Mouse (Mus musculus): Measurements from ENCODE around the gene Npm3.

Npm3 gene

DNA sequence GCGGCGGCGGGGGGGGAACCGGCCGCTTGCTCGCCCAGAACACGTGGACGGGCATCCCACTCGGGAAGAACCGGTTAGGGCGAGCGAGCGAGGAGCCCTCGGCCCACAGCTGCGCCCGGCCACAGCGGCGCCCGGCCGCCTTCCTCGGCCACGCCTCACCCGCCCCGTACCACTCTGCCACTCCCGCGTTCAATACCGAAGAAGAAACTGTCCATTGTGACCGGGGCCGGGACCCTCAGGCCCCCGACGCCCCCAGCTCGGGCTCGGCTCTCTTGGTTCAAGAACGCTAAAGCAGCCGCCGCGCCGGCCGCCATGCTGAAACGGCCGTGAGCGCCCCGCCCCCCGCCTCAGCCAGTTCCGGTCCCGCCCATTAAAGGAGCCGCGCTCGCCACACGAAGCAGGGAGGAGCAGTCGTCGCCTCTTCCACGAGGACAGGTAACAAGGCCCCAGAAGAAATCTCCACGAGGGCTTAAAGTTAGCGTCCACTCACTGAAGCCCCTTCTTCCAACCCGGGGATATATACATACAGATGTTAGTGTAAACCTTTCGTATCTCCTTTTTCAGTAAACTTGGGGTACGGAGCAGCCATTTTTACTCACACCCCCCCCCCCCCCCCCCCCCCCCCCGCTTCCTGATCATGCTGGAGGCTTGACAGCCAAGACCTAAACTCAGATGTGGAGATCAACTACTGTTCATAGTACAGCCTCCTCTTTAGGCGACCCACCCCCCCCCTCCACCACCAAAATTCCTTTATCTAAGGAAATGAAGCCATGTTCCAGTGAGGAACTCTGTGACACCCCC lies at the start of gene Npm3:
Npm3 (minus strand) TSS at position 349 of the 801 bp plus-strand sequence.
- DNase-seq = peak; percentile 91 to 92

- DNase-seq = no peak
These were observed 47.5 kb upstream of the Npm3 start for GRCm38 (mm10) chr19:45796879-45797278.

DNA sequence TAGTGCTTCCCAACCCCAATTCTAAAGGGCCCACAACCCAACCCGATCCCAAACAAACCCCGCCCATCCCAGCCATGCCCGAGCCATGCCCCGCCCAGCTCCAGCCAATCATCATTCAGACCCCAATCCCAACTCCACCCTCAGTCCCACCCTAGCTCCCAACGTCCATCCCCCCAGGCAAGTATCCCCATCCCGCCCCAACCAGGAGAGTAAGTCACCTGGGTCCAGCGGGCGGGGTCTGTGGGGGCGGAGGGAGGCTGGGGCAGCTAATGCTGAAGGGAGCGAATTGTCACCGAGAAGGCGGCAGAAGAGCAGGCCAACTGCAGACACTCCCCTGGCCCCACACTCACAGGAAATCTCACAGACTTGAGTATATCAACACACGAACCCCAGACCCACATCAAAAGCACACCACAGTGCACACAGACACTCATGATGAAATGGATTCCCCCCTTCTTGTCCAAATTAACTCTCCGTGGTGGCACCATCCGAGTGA lies 46.7 kb upstream of the Npm3 start:
- DNase-seq = no peak

DNA sequence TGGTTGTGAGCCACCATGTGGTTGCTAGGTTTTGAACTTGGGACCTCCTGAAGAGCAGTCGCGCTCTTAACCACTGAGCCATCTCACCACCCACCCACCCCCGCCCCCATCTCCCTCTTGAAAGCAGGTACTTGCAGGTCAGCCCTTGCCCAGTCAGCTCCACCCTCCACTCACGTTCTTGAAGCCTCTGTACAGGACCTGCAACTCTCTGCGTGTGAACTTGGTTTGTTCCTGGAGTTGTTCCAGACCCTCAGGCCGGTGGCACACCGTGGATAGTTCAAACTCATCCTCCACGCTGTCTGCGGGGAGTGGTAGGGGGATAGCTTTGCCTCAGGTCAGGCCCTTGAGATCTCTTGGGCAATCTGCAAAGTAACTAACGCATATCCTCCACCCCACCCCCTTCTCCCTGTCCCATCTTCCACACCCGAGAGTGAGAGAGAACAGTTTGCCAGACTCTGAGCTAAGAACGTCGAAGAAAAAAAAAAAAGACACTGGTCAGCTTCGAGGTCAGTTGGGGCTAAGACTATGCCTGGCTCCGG lies 46.1 kb upstream of the Npm3 start:
- DNase-seq = no peak

GRCm38 (mm10) chr19:45794718-45795117 lies 45.3 kb upstream of the Npm3 start:
- no peak for DNase-seq

DNA sequence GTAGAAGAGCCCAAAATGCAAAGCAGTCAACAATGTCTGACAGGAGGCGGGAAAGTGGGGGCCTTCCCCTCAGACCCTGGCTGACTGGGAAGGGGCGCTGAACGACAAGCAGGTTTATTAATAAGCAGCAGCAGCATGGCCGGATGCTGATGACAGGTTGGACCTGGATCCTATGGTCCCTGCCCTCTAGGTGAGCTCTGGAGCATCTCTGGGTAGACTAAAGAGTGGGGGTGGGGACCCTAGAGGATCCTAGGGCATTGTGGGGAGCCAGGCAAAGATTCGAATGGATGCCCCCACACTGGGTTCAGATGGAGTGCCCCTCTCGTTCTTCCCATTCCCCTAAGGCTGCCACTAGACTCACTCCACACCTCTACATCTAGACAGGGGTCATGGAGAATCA lies 43.0 kb upstream of the Npm3 start:
- no peak for DNase-seq

DNA sequence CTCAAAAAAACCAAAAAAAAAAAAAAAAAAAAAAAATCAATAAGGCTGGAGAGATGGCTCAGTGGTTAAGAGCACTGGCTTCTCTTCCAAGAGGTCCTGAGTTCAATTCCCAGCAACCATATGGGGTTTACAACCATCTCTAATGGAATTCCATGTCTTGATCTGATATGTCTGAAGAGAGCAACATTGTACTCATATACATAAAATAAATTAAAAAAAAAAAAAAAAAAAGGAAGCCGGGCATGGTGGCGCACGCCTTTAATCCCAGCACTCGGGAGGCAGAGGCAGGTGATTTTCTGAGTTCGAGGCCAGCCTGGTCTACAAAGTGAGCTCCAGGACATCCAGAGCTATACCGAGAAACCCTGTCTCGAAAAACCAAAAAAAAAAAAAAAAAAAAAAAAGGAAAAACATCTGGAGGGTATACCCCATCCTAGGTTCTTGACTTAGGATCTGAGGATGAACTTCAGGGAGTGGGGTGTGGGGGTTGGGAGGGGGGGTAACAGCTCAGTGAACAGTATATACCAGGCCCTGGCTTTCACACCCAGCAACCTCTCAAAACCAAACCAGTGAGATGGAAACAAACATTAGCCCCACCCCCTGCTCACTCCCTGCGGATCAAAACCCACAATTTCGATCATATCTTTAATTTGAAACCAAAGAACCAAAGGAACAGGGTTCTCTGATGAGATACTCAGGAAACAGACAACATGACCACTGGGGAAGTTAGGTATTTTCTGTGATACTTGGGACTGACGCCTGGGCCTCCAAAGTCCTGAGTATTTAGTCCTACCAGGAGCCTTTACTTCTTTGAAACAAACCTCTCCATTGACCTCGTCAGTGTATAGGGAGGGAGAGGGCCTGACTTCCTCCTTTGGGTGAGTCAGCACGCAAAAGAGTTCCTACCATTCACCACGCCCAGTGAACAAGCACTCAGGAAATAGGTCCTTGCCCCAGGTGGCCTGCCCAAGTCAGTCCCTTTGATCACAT lies 40.8 kb upstream of the Npm3 start:
- peak; percentile 42 to 53 for DNase-seq

GRCm38 (mm10) chr19:45789365-45789764 lies 40.0 kb upstream of the Npm3 start:
- DNase-seq = no peak

DNA sequence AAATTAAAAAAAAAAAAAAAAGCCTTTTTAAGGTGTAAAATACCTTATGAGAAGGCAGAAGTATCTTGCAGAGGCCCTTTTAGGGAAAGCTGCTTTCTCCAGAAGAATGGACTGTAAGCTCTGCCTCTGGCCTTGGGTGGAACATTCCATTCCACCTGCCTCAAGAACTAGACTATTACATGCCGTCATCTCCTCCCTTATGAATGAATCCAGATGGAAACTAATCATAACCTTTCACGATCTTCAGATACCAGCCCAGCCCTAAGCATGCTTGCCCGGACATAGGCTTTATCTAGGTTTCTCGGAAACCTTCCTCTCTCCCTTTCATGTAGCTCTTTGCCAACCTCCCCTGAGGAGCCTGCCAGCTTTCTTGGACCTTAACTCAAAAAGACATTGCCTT lies 38.9 kb upstream of the Npm3 start:
- DNase-seq = no peak

DNA sequence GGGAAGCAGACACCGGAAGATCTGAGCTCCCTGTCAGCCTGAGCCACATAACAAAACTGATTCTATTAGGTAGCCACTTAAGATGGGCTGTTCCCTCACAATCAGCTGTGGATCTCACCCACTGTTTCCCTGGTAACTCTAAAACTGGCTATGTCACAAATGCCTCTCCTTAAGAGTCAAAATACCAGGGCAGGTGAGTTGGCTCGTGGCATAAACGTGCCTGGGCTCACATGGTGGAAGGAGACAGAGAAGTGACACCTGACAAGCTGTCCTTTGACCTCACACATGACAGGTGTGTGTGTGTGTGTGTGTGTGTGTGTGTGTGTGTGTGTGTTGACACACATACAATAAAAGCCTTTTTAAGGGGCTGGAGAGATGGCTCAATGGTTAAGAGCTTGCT lies 38.1 kb upstream of the Npm3 start:
- no peak for DNase-seq

DNA sequence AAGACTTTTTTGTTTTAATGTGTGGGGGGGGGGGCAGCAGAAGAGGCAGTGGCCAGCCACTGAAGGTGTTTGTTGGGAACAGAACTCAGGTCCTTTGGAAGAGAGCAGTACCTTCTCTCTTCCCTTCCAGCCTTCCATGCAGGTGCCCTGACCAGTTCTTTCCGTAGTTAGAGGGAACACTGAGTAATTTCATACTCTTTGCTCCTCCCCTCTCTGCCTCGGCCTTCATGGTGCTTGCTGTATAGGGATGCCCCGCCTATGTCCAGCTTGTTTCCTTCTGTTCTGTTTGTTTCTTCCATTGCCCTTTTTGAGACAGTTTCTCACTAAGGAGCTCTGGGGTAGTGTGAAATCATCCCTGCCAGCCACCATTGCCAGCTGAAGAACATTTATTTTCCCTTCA lies 36.1 kb upstream of the Npm3 start:
- no peak for DNase-seq

GRCm38 (mm10) chr19:45783933-45784576 lies 34.7 kb upstream of the Npm3 start:
- DNase-seq = no peak

DNA sequence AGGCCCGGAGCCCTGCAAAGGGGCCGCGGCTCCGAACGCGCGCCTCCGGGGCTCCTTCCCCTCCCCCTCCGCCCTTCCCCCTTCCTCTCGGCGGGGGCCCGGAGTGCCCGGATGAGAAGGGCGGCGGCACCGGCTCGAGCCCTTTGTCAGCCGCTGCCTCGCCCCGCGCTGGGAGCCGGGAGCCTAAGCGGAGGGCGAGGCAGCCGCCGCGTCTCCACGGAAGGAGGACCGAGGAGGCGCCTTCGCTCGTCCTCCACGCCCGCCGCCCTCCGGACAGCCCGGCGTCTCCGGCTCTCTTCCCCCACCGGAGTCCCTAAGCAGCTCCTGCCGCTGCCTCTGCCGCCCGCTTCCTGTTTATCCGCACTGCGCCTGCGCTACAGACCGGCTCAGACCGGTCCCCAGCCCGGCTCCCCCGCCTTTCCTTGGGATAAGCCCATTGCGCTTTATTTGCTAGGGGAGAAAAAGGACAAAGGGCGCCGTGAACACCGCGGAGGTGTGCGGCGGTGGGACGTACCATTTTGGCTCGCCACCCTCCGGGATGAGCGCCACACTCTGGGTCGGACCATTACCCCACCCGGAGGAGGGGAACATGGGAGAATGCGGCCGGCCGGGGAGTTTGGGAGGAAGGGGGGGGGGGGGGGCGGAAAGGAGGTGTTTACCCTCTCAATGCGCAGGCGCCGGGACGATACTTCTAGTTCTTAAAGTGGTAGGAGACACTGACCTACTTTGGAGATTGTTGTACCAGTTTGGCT lies 34.0 kb upstream of the Npm3 start, which contains the start of gene Mgea5:
Mgea5 (minus strand) TSS at position 657 of the 752 bp plus-strand sequence.
- peak; percentile 96 to 97 for DNase-seq

- DNase-seq = peak; percentile 58 to 60
These were observed 33.1 kb upstream of the Npm3 start for GRCm38 (mm10) chr19:45782315-45783001.

- DNase-seq = no peak
These were observed 32.3 kb upstream of the Npm3 start for GRCm38 (mm10) chr19:45781676-45782075.

DNA sequence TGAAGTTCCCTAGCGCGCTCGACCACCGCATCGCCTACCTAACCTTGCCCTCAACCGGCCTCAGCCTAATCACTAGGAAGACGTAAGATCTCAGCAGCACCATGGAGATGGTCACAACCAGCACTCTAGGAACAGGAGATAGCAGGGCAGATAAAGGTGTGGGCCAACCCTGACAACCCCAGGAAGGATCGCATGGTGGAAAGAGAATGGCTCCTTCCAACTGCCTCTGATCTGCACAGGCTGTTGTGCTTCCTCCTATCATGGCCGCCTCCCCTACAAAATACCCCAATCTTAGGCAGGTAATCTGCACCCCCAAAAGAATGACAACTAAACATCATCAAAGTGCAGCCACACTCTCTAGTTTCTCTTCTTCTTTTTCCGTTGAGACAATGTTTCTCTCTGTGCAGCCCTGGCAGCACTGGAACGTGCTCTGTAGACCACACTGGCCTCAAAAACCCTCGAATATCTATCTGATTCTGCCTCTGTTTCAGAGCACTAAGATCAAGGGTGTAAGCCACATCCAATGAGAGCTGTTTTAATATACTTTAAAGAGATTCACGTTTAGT lies 31.0 kb upstream of the Npm3 start:
- DNase-seq = peak; percentile 23 to 36

GRCm38 (mm10) chr19:45775486-45775885 lies 26.1 kb upstream of the Npm3 start:
- DNase-seq = no peak

DNA sequence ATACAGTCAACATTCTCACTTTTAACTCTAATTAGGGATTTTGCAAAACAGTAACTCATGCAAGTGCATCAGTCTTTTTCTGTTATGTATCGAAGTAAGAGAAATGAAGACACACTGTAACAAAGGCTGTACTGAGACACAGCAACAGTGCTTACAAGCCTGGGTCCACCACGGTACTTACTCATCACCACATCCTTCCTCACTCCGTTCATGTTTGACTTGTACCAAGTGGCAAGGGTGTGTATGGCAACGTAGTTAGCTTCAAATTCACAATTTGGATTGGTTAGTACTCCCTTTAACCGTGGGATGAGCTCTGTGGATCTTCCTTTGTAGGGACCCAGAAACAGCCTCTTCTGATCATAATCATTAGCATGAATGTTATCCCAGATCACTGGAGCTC lies 22.1 kb upstream of the Npm3 start:
- DNase-seq = no peak

- no peak for DNase-seq
These were observed 11.4 kb upstream of the Npm3 start for GRCm38 (mm10) chr19:45760810-45761209.

DNA sequence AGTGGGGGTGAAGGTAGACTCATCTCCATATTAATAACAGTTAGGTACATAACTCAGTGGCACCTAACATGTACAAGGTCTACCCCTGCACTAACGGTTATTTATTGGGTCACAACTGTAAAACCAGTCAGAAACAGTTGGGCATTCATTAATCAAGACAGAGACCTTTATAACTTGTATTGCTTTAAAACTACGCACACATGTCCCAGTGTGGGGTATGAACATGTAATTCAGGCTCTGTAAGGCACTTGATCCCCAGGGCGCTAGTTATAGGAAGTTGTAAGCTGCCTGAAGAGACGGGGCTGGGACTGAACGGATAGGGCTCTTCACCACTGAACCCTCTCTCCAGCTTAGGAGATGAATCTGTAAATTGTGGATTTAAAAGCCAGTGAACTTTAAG lies 9.3 kb upstream of the Npm3 start:
- no peak for DNase-seq

- DNase-seq = no peak
These were observed 4.2 kb upstream of the Npm3 start for GRCm38 (mm10) chr19:45753551-45753950.
